ENCODE assay signal across 8 mouse cellular contexts in genomic region chr15:10485484-10486364, GRCm38 (mm10). TPM values are rescaled to one million over a fixed set of nuclear protein-coding genes. Genes with fewer than 3 reads are reported as not detected.
DNase-seq lines count a peak whose midpoint lies in the region; ATAC-seq and TF ChIP-seq lines count a peak whose summit lies in the region.

Brix1 (minus strand) TSS chr15:10485947.
Rad1 (plus strand) TSS chr15:10486018.

- under 1% methylated on average over 57 of the region's 58 CpGs for WGBS in embryonic facial prominence, embryonic 14.5 days
- WGBS in heart, adult 2 months: under 1% methylated on average over 58 of the region's 58 CpGs
- under 1% methylated on average over 58 of the region's 58 CpGs for WGBS in limb, embryonic 13.5 days
- WGBS in midbrain, embryonic 16.5 days: under 1% methylated on average over 58 of the region's 58 CpGs

- peak within 1 kb of the TSS; percentile 80 for H3K9ac ChIP-seq in embryonic facial prominence, embryonic 14.5 days (ENCODE audit: low read depth, low read length)
- peak within 1 kb of the TSS; percentile 86 for H3K9ac ChIP-seq in heart, adult 2 months (ENCODE audit: low read depth, low read length)
- peak within 1 kb of the TSS; percentile 87 for H3K9ac ChIP-seq in limb, embryonic 13.5 days
- peak within 1 kb of the TSS; percentile 87 for H3K9ac ChIP-seq in midbrain, embryonic 16.5 days (ENCODE audit: low read depth, low read length)

- H3K79me2 ChIP-seq in heart, adult 2 months (replicated peaks; ENCODE audit: control insufficient read depth, insufficient read depth, low read length): no peaks in the 10 kb centered on the region

- H3K36me3 ChIP-seq in embryonic facial prominence, embryonic 14.5 days (ENCODE audit: control insufficient read depth, insufficient read depth, low read length): peaks cover 30% of the 10 kb centered on the region
- H3K36me3 ChIP-seq in heart, adult 2 months (ENCODE audit: control insufficient read depth, insufficient read depth, low read length): peaks cover 9% of the 10 kb centered on the region
- H3K36me3 ChIP-seq in limb, embryonic 13.5 days: peaks cover 38% of the 10 kb centered on the region
- peaks cover 16% of the 10 kb centered on the region for H3K36me3 ChIP-seq in midbrain, embryonic 16.5 days (ENCODE audit: control insufficient read depth, insufficient read depth, low read length)

- DNase-seq in 3T3-L1 (ENCODE audit: low read depth, low spot score): peak; percentile 99
- peak; percentile 86 to 87 for DNase-seq in adrenal gland, postnatal 4 days (ENCODE audit: low spot score in 2 of 2)
- DNase-seq in embryonic facial prominence, embryonic 14.5 days (ENCODE audit: low spot score): peak; percentile 99
- peak; percentile 95 for DNase-seq in heart, adult 2 months
- peak; percentile 95 to 96 for DNase-seq in kidney, adult 8-10 months
- DNase-seq in spleen, postnatal 10 days (ENCODE audit: low spot score in 2 of 2): peak; percentile 89 to 97

- no peaks in the 10 kb centered on the region for H3K9me3 ChIP-seq in embryonic facial prominence, embryonic 14.5 days (ENCODE audit: control insufficient read depth, low read length)
- no peaks in the 10 kb centered on the region for H3K9me3 ChIP-seq in limb, embryonic 13.5 days
- H3K9me3 ChIP-seq in midbrain, embryonic 16.5 days (replicated peaks; ENCODE audit: control insufficient read depth, low read length, poor library complexity, severe bottlenecking): no peaks in the 10 kb centered on the region

- peak within 1 kb of the TSS; percentile 58 for H3K4me3 ChIP-seq in embryonic facial prominence, embryonic 14.5 days (ENCODE audit: low read depth, low read length)
- peak within 1 kb of the TSS; percentile 97 for H3K4me3 ChIP-seq in heart, adult 2 months
- peak within 1 kb of the TSS; percentile 83 for H3K4me3 ChIP-seq in limb, embryonic 13.5 days
- peak within 1 kb of the TSS; percentile 89 for H3K4me3 ChIP-seq in midbrain, embryonic 16.5 days (ENCODE audit: low read depth, low read length)

- intact Hi-C loops in heart, adult 2 months (cut with DNase I): loop anchor here (1.0 to 10.0 kb wide), 3 partner anchors 15 to 909 kb away; partner anchors contain the start of genes Amacr, Dnajc21 and Tars

- H3K27me3 ChIP-seq in embryonic facial prominence, embryonic 14.5 days (replicated peaks; ENCODE audit: control insufficient read depth, insufficient read depth, low read length): no peaks in the 10 kb centered on the region
- no peaks in the 10 kb centered on the region for H3K27me3 ChIP-seq in heart, adult 2 months (ENCODE audit: control insufficient read depth, insufficient read depth, low read length)
- no peaks in the 10 kb centered on the region for H3K27me3 ChIP-seq in limb, embryonic 13.5 days
- no peaks in the 10 kb centered on the region for H3K27me3 ChIP-seq in midbrain, embryonic 16.5 days (ENCODE audit: control insufficient read depth, insufficient read depth, low read depth, low read length)

- peaks cover 21% of the 10 kb centered on the region for H3K4me1 ChIP-seq in embryonic facial prominence, embryonic 14.5 days (ENCODE audit: control insufficient read depth, insufficient read depth, low read length)
- H3K4me1 ChIP-seq in heart, adult 2 months (ENCODE audit: control insufficient read depth, insufficient read depth, low read length): peaks cover 1% of the 10 kb centered on the region; the same call in 1 of the 2 replicates
- peaks cover 23% of the 10 kb centered on the region for H3K4me1 ChIP-seq in limb, embryonic 13.5 days
- H3K4me1 ChIP-seq in midbrain, embryonic 16.5 days (ENCODE audit: control insufficient read depth, insufficient read depth, low read length): peaks cover 20% of the 10 kb centered on the region

- H3K4me2 ChIP-seq in embryonic facial prominence, embryonic 14.5 days (ENCODE audit: low read depth, low read length): peak within 1 kb of the TSS; percentile 87
- peak within 1 kb of the TSS; percentile 92 for H3K4me2 ChIP-seq in limb, embryonic 13.5 days (replicated peaks)
- H3K4me2 ChIP-seq in midbrain, embryonic 16.5 days (ENCODE audit: low read length): peak within 1 kb of the TSS; percentile 84

- peak; percentile 82 for TF ChIP-seq EP300 in heart, adult 2 months (IDR thresholded peaks at IDR 0.05; ENCODE audit: insufficient read depth, low read depth, low read length)

- peak; percentile 10; the same call in 1 of the 2 replicates for TF ChIP-seq CTCF in heart, adult 2 months (IDR thresholded peaks at IDR 0.05)

- H3K27ac ChIP-seq in embryonic facial prominence, embryonic 14.5 days (replicated peaks; ENCODE audit: low read depth, low read length): peak within 1 kb of the TSS; percentile 74
- H3K27ac ChIP-seq in heart, adult 2 months: peak within 1 kb of the TSS; percentile 84
- peak within 1 kb of the TSS; percentile 79 for H3K27ac ChIP-seq in limb, embryonic 13.5 days
- H3K27ac ChIP-seq in midbrain, embryonic 16.5 days (ENCODE audit: low read length): peak within 1 kb of the TSS; percentile 87

- ATAC-seq in embryonic facial prominence, embryonic 14.5 days (ENCODE audit: low read depth): peak; percentile 100
- ATAC-seq in limb, embryonic 13.5 days (ENCODE audit: low FRiP score, low read depth): peak; percentile 99
- ATAC-seq in midbrain, embryonic 16.5 days: peak; percentile 100

- TF ChIP-seq POLR2A in heart, adult 2 months (IDR thresholded peaks at IDR 0.05; ENCODE audit: insufficient read depth, low read depth, low read length): peak; percentile 86

RNA-seq across cellular contexts. Expression of gene Brix1, which starts in this region (rescaled TPM):
- 10 to 100 TPM; 58.6 to 60.3 TPM for total RNA-seq in adrenal gland, postnatal 4 days (2021)
- polyA plus RNA-seq in embryonic facial prominence, embryonic 14.5 days (2014; fragmentation: Nextera tagmentation; extraction: Ambion mirVana): 101 and 110 TPM in 2 replicates
- 10 to 100 TPM; 20.9 to 24.4 TPM for total RNA-seq in heart, adult 2 months (2021)
- 2.6 and 4.5 TPM in 2 replicates for polyA plus RNA-seq in heart, adult 2 months (2012; rRNA removed)
- polyA plus RNA-seq in limb, embryonic 13.5 days (2015; fragmentation: Nextera tagmentation; extraction: Ambion mirVana): 111 and 114 TPM in 2 replicates
- polyA plus RNA-seq in midbrain, embryonic 16.5 days (2015; fragmentation: Nextera tagmentation; extraction: Ambion mirVana): 54.8 and 62.7 TPM in 2 replicates

RNA-seq across cellular contexts. Expression of gene Rad1, which starts in this region (rescaled TPM):
- 10 to 100 TPM; 16.8 to 17.0 TPM for total RNA-seq in adrenal gland, postnatal 4 days (2021)
- polyA plus RNA-seq in embryonic facial prominence, embryonic 14.5 days (2014; fragmentation: Nextera tagmentation; extraction: Ambion mirVana): 10.1 and 10.7 TPM in 2 replicates
- total RNA-seq in heart, adult 2 months (2021): 1 to 10 TPM; 9.0 to 9.3 TPM
- 4.8 and 9.6 TPM in 2 replicates for polyA plus RNA-seq in heart, adult 2 months (2012; rRNA removed)
- 36.0 and 38.7 TPM in 2 replicates for polyA plus RNA-seq in limb, embryonic 13.5 days (2015; fragmentation: Nextera tagmentation; extraction: Ambion mirVana)
- 20.1 and 24.2 TPM in 2 replicates for polyA plus RNA-seq in midbrain, embryonic 16.5 days (2015; fragmentation: Nextera tagmentation; extraction: Ambion mirVana)

Comparison
In these comparisons a context has a peak if more than half of its experiments do, and no peak if none do; other contexts are left out.
1. Peak in every context shown above with its lines: DNase-seq, ATAC-seq, H3K4me3 ChIP-seq and H3K27ac ChIP-seq.
2. RNA of gene Brix1 (polyA plus RNA-seq): 111 to 114 TPM in limb, embryonic 13.5 days, 101 to 110 TPM in embryonic facial prominence, embryonic 14.5 days and 54.8 to 62.7 TPM in midbrain, embryonic 16.5 days; 2.6 to 4.5 TPM in heart, adult 2 months; every median in the first group is over 10 times any median in the second.